Mouse (Mus musculus) heart, adult 8-10 months (tissue): ENCODE measurements at regions not wholly inside any gene's neighbourhood (a gene's known extent, or its start where the extent isn't known, plus 50 kb on each side); places are given as distances from the start of the nearest gene placed in this dataset.
"Not testable (repeated sequence)": the region's sequence is repeated elsewhere in the genome, so short reads cannot be mapped to it uniquely, and the experiment has no call there.

ENCODE experiments used
- DNase-seq: peaks from one replicate; pipeline ENCODE4 v3.0.0; 2022; ENCODE audit warnings: low spot score

DNA sequence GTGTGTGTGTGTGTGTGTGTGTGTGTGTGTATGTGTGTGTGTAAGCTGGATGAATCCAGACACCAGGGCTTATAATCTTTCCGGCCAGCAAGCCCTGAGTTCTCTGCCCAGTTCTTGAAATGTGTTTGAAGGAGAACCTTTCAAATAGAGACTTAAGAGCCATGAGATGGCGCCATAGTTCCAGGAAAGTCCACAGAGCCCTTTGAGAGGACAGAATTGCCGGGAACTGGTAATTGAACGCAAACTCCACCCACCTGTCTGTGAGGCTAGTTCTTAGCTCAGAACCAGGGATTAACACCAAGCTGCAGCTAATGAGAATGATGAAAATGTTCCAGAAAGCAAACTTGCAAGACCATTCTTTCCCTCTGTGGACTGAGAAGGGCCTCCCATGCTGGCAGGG, 72.2 kb downstream of the Trim42 start:
- no peak for DNase-seq

- DNase-seq: peak; percentile 3
Measured at GRCm38 (mm10) chr9:97295770-97296169, 74.0 kb downstream of the Trim42 start.

GRCm38 (mm10) chr9:97291870-97292269, 77.9 kb downstream of the Trim42 start:
- no peak for DNase-seq

DNA sequence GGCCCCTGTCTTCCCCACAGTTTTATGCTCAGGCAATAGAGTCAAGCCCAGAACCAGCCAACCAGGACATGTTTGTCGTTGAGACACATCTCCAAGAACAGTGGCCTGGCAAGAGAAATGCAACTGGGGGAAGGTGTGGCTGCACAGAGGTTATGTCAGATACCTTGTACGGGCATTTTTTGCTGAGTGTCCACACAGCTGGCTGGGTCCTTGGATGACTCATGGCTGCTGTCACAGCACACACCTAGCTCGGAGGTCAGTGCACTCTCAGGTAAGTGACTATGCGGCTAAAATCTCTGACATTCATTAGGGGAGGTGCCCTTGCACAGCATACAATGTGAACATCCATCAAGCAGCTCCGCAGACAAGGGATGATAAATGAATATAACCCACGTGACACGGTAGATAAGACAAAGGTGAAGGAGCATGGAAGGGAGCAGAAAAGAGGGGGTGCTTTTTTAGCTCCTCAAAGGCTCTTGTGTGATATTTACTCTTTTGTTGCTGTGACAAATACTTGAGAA, 85.4 kb downstream of the Trim42 start:
- DNase-seq: no peak

DNA sequence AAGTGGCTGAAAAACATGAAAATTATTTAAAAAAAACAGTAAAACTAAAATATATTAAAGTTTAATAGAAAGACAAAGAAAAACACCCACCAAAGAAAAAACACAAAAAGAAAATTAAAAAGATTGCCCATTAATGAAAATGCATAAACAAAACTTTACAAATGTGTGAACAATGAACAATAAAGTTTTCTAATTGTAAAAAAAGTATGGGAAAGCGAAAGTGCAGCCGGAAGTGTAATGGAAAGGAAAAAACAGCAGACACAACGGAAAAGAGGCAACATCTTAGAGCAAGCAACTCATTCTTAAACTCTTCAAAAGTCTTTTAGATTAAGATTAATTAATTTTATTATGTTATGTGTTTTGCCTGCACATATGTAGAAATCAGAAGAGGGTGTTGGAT, 87.7 kb downstream of the Trim42 start:
- no peak for DNase-seq

DNA sequence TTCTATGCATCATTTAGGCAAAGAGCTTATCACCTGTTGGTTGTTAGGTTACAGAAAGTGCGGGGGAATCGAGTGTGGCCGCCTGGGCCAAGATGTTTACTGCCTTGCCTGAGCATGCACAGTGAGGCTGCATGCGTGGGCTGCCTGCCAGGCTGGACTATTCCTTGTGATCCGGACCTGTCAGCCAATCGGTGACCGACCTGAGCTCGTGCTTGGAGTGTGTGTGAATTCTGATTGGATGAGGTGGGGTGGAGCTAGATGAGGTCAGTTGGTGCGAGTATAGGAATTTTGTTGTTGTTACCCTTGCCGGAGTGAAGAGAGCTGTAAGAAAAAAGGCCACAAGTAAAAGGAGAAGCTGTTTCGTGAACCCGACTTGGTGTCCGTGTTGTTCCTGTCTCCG, 94.3 kb downstream of the Trim42 start:
- DNase-seq: not testable (repeated sequence)

GRCm38 (mm10) chr9:97273891-97274290, 95.9 kb downstream of the Trim42 start:
- no peak for DNase-seq

DNA sequence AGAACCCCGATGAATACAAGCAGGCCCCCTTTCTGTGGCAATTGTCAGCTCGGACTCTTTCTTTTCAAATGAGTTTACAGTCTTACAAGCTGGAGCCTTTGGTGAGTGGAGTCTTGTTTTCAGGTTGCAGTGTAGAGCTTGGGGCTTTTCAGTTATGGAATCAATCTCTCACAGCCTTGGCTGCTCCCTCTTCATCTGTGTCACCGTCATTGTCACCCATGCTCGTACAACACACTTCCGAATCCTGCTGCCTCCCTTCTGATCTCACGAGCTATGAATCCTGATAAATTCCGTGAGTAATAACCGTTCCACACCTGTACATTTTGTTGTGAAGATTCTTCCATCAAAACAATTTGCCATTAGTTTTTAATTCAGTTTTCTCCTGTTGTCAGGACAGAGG, 97.7 kb downstream of the Trim42 start:
- DNase-seq: no peak

GRCm38 (mm10) chr9:97247621-97248020, 122.1 kb downstream of the Trim42 start:
- DNase-seq: no peak

- no peak for DNase-seq
Measured at GRCm38 (mm10) chr9:97226074-97226473, 115.1 kb upstream of the Slc25a36 start.

- DNase-seq: no peak
Measured at GRCm38 (mm10) chr9:97224549-97224948, 113.6 kb upstream of the Slc25a36 start.

DNA sequence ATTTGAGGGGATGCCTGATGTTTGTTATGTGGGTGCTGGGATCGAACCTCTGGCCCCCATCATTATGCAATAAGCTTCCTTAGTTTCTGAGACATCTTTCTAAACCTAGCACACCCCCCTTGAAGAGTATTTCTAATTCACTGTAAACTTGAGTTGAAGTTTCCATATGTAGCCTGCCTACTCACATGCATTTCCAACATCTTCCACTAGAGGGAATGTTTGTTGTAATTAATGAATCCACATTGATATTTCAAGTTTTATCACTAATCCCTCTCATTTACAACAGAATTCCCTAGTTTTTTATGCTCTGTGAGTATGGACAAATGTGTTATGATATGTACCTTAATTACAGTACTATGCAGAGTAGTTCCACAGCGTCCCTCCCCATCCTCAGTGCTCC, 103.8 kb upstream of the Slc25a36 start:
- DNase-seq: no peak

DNA sequence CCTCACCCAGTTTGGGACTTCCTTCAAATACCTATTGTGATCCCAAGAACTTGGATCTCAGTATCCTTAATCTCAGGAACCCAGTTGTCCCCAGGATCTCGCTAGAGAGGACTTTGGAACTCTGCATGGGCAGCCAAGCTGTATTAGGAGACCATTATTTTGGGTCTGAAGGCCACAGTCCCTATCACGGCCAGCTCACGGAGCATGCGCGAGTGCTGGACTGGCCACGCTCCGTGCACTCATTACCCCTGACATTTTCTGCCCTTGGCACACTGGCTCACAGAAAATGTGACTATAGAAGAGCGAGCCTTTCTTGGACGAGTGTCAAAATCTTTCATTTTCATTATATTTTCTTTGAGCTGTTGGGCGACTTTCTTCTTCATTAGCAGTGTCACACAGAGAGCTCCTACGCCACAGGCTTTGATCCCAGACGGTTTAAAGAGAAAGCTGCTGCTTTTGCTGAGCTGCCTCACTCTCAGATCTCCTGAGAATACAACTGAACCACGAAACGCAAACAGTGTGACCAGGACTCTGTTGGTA, 79.4 kb upstream of the Slc25a36 start:
- no peak for DNase-seq

GRCm38 (mm10) chr9:97189646-97190045, 78.7 kb upstream of the Slc25a36 start:
- DNase-seq: no peak

GRCm38 (mm10) chr9:97188616-97189330, 77.8 kb upstream of the Slc25a36 start:
- DNase-seq: peak; percentile 59

GRCm38 (mm10) chr9:97173230-97173951, 62.4 kb upstream of the Slc25a36 start:
- DNase-seq: no peak

GRCm38 (mm10) chr9:97172075-97172474, 61.1 kb upstream of the Slc25a36 start:
- DNase-seq: peak; percentile 19

DNA sequence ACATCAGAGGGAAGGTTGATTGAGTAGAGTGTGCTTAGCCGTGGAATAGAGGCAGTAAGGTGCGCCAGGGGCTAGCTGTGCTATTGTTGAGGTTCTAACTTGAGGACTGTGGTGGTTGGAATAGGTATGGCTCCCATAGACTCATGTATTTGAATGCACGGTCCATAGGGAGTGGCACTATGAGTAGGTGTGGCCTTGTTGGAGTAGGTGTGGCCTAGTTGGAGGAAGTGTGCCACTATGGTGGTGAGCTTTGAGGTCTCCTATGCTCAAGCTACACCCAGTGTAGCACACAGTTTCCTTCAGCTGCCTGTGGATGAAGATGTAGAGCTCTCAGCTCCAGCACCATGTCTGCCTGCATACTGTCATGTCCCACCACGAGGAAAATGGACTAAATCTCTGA, 60.5 kb upstream of the Slc25a36 start:
- no peak for DNase-seq

DNA sequence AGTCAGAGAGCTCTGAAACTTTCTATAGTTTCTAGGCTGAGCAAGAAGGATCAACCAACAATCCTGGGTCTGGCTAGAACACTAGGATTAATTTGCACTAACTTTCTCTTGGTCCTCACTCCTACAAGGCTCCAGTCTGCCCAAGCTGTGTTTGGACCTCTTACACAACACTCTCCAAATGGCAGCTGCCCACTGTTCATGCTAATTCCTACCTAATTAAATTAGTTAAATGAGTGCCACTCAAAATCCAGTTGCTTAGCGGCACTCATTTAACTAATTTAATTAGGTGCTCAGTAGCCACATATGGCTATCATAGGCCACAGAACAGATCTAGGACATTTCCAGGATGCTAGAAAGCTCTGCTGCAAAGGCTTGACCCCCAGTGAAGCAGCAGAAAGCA, 59.9 kb upstream of the Slc25a36 start:
- no peak for DNase-seq

DNA sequence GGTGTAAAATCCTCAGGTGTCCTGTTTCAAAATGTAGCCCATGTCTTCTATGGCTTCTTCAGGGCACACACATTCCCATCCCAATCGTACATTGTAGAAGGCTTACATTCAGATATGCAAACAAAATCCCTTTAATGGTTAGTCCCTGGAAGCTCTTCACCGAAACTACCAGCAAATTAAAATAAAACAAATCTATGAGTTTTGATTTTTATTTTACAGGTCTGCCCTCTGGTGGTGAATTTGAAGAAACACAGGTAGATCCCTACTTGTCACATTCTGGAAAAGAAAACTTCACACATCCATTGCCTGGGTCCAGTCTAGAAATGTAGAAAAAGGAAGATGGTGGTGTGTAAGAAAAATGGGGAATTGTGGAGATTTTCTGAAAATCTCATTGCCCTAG, 51.5 kb upstream of the Slc25a36 start:
- DNase-seq: no peak
